Mouse (Mus musculus) liver, adult (tissue): ENCODE measurements around the gene P4hb.
A peak's percentile ranks its signal among the peaks of the same experiment; 100 is the strongest.

Experiments used
- GATA4 ChIP-seq: IDR thresholded peaks from 2 replicates; pipeline ENCODE4 v1.6.1; 2014; ENCODE audit warnings: mild to moderate bottlenecking, low read length; ENCODE audit not compliant: insufficient replicate concordance

P4hb gene

GRCm38 (mm10) chr11:120580190-120580589, 7.1 kb upstream of the P4hb start:
- TF ChIP-seq GATA4 = no peak

- no peak for TF ChIP-seq GATA4
These were observed 6.5 kb upstream of the P4hb start for GRCm38 (mm10) chr11:120579316-120580107.

GRCm38 (mm10) chr11:120578694-120579243, 5.7 kb upstream of the P4hb start:
- TF ChIP-seq GATA4 = no peak

GRCm38 (mm10) chr11:120578024-120578693, 5.1 kb upstream of the P4hb start:
- no peak for TF ChIP-seq GATA4

- no peak for TF ChIP-seq GATA4
These were observed 4.4 kb upstream of the P4hb start for GRCm38 (mm10) chr11:120577211-120578023.

GRCm38 (mm10) chr11:120576365-120576981, 3.4 kb upstream of the P4hb start:
- TF ChIP-seq GATA4 = no peak

- no peak for TF ChIP-seq GATA4
These were observed 2.9 kb upstream of the P4hb start for GRCm38 (mm10) chr11:120575940-120576339.

- TF ChIP-seq GATA4 = no peak
These were observed 2.0 kb upstream of the P4hb start for GRCm38 (mm10) chr11:120575046-120575445.

- TF ChIP-seq GATA4 = no peak
These were observed 1.2 kb upstream of the P4hb start for GRCm38 (mm10) chr11:120574278-120574600.

- TF ChIP-seq GATA4 = no peak
These were observed 678 bp upstream of the P4hb start for GRCm38 (mm10) chr11:120573585-120574277.

- TF ChIP-seq GATA4 = no peak
These were observed 669 bp downstream of the P4hb start for GRCm38 (mm10) chr11:120572417-120572751.

GRCm38 (mm10) chr11:120571754-120572416, 1.2 kb downstream of the P4hb start:
- TF ChIP-seq GATA4 = no peak

GRCm38 (mm10) chr11:120571122-120571521, 1.9 kb downstream of the P4hb start:
- TF ChIP-seq GATA4 = peak; percentile 59; the same call in 1 of the 2 replicates

- no peak for TF ChIP-seq GATA4
These were observed 4.7 kb downstream of the P4hb start for GRCm38 (mm10) chr11:120568324-120568723.

GRCm38 (mm10) chr11:120565114-120565513, 7.9 kb downstream of the P4hb start:
- no peak for TF ChIP-seq GATA4

- TF ChIP-seq GATA4 = no peak
These were observed 10.1 kb downstream of the P4hb start for GRCm38 (mm10) chr11:120562949-120563348.
